Mouse (Mus musculus): Measurements from ENCODE around the gene Sohlh2. TPM values are rescaled to one million over a fixed set of nuclear protein-coding genes. Genes with fewer than 3 reads are reported as not detected.

The Sohlh2 gene
- not detected in 2 replicates for polyA plus RNA-seq (2012; rRNA removed)

DNA sequence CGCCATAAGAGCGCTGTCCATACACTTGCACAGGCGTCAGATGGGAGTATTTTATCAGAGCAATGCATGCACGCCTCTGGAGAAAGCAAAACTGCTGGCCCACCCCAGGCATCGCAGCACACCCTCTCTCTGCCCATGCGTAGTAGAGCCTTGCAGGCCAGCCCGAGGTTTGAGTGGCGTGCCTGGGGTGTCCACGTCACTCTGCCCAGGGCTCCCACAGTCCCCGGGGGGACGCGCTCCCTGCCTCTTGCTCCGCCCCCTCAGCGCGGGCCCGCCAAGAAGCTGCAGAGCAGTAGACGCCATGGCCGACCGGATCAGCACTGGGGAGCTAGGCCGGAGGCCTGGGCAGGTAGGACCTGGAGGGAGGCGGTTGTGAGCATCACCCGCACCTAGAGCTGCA lies at the start of gene Sohlh2:
Gene Sohlh2, plus strand, starts transcription at position 263 of the 400 bp plus-strand sequence.

DNA sequence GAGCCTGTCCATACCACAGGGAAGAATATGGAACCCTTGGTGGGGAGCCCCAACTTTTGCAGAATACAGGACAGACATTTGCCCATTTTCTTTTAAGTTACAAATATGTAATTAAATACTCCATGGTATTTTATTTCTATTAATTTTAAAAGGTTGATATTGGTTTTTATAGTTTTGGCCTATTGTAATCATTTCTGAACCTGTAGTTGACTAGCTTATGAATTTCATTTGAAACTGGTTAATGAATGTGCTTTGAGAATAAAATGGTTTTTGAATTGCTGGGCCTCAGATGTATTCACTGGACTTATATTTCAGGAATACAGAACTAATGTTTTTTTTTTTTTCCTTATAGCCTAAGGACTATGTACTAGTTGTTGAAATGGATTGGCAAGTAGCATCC lies 44.8 kb upstream of the Sohlh2 start, which contains the start of gene Ccdc169:
Gene Ccdc169, plus strand, starts transcription at position 301 of the 400 bp plus-strand sequence.

DNA sequence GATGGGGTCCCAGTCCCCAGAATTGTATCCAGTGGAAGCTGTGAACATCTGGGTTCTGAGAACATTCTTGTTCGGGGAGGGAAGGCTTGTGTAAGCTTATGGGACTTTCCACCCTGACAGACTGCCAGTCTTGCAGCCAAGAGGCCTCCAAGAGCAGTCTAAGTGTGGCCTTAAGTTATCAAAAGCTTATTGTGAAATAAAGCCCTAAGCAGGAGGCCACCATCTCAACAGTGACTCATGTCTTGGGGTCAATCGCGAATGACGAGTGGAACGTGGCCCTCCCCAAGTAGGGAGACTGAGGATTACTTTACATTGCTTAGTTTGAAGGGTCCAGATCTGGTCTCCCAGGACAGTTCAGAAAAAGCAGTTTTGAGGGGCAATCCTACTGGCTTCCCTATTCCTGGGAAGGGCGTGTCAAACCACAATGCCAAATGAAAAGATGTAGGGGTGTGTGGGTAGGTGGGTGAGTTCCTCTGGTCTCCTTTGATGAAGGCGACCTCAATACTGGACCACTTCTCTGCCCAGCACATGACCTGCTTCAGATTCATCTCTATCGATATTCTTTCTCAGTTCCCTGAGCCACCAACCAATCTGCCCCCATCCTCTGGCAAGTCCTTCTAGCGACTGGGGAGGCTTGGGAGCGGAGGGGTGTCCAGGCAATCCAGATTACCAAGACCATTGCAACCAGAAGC lies 60.0 kb downstream of the Sohlh2 start, which contains the start of gene Dclk1:
Gene Dclk1, plus strand, starts transcription at position 635 of the 692 bp plus-strand sequence.

Other genes with a start within 250 kb of the Sohlh2 start
- 0.14 and 0.25 TPM in 2 replicates for gene Ccna1, start 126.5 kb upstream of the Sohlh2 start, polyA plus RNA-seq (2012; rRNA removed)
- 7.8 TPM in 2 replicates for gene Spg20, start 69.9 kb upstream of the Sohlh2 start, polyA plus RNA-seq (2012; rRNA removed)
- 0.01 TPM in 2 replicates for gene Ccdc169, start 44.7 kb upstream of the Sohlh2 start, polyA plus RNA-seq (2012; rRNA removed)
- 0.07 and 0.11 TPM in 2 replicates for gene Dclk1, start 60.3 kb downstream of the Sohlh2 start, polyA plus RNA-seq (2012; rRNA removed)